Mouse (Mus musculus) heart, postnatal 14 days (tissue): Measurements from ENCODE around the gene Pabpn1. TPM values are rescaled to one million over a fixed set of nuclear protein-coding genes. Genes with fewer than 3 reads are reported as not detected.
A peak's percentile ranks its signal among the peaks of the same experiment; 100 is the strongest.
"Not testable (repeated sequence)": the region's sequence is repeated elsewhere in the genome, so short reads cannot be mapped to it uniquely, and the experiment has no call there.

Experiments used
- DNase-seq, 2 experiments: peaks; one replicate each; pipeline ENCODE4 v3.0.0; 2021 to 2022
- intact Hi-C: fragments of 180-260 bp; cut with DNase I; formaldehyde crosslinking; loops from one replicate; pipeline ENCODE4 v1.15.1; 2025
- total RNA-seq, 2 experiments: library from RNA; stranded (reverse); gene quantifications; 2 replicates each; pipeline ENCODE4 v1.2.3; 2021

Gene Pabpn1
- total RNA-seq, 2 experiments from 2014 or later, result 66.9 to 77.6 TPM

DNA sequence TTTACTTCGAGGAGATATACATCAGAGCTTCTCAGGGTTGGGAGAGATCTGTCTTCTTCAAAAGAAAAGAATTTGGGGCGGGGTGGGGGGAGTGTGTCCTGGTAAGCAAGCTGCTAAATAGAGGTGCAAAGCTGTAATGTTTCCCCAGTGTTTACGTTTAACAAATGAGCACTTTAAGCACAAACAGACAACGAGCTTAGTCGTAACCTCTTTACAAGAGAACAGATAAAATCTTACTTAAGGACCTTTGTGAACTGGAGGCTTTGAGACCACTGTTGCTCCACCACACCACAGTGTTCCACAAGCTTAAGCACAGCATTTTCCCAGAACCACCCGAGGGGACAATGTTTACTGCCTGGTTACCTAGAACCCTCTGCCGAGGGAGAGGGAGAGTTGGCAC, 35.0 kb downstream of the Pabpn1 start:
- DNase-seq, result no peak
- intact Hi-C loops, result no loop called here

DNA sequence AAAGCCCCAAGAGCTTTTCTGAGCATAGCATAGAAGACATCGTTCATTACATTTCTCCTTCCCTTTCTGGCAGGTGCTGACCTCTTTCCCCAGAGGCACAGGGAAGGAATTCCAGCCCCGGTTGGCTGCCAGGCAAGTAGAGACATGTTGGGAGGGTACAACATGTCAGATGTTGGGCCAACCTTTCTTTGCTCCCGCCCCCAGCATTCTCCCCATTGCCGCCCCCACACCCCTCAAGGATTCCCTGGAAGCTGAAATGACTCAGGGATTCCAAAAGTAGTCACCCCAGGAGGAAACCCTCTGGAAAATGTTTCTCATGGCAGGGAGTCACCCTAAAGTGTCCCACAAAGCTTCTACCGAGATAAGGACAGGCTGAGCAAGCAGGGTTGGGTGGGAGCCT, 37.5 kb downstream of the Pabpn1 start:
- intact Hi-C loops, result no loop called here
- no peak for DNase-seq

DNA sequence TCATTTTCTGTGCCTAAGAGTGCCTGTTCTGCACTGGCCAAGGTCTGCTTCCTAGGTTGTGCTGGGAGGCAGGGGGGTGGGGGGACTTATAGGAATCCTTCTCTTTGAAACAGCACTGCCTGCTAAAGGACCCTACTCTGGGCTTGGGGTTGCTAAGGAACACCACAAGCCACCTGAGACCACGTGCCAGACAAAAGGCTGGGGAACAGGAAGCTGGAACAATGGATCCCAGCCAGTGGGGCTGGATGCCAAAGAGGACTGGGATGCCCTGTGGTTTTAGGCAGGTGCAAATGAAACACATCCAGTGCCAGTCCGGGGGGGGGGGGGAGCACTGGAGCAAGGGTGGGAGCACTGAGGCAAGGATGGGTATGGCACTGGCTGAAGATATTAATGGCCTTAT, 38.1 kb downstream of the Pabpn1 start:
- intact Hi-C loops, result no loop called here
- no peak for DNase-seq

DNA sequence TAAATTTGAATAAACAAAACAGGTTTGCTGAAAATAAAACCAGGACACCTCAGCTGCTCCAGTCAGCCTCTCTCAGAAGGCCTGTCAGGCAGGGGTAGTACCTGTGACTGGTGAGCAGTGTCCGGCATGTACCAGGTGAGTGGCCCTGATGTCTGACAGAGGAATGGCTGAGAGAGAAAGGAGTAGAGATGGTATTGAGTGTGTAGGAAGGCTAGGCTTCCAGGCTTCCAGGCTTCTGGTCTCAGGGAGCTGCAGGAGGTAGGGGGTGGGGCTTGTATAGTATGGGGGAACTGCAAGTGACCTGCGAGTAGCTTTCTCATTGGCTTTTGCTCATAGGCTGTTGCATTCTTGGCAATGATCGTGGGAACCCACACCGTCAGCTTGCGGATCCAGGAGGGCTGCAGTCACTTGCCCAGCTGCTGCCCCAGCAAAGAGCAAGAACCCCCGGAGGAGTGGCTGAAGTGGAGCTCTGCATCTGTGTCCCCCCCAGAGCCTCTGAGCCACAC, 40.4 kb downstream of the Pabpn1 start, which contains the start of gene Il25:
Il25 (plus strand) TSS at position 51 of the 506 bp plus-strand sequence.
- DNase-seq, result no peak
- intact Hi-C loops, result no loop called here

DNA sequence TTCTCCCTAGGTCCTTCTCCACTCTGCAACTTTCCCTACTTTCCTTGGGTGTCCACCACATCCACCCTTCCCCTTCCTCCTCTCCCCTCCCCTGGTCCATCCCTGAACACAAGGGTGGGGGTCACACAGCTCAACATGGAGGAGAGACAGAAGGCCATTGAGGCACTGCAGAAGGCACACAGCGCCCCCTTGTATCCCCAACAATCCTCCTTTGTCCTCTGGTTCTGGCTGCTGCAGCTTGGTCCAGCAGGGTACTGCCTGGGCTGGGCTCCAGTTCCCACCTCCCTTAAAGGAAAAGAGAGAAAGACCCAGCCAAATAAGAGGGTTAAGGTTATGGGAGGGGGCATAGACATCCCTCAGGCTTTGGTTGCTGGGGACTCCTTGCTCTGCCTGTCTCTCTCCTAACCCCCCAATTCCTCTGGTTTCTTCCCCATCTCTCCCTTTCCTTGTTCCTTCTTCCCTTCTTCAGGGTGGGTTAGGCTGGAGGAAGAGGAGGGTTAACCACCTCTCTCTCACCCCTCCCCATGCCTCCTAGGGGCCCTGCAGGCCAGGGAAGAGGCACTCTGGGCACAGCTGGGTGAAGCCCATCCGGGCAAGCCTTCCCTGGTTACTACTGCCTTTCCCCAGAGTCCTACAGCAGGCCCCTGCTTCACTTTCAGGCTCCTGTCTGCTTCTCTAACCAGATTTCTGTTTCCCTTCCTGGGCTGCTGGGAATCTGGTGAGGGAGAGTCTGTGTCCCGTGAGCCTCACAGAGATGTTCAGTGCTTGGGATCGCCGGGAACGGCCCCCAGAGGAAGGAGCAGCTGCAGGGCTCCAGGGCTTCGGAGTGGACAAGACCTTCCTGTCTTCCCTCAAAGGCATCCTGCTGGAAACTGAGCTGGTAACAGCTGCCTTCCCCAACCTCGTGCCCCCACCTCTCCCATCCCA, 43.9 kb downstream of the Pabpn1 start, which contains the start of gene Cmtm5:
Cmtm5 (plus strand) TSS at position 358 of the 927 bp plus-strand sequence.
- DNase-seq, result peak in 1 of 2 experiments; percentile 18
- intact Hi-C loops, result loop anchor here (5.0 kb wide), 2 partner anchors 71 to 224 kb away; partner anchors contain the start of gene Cebpe

DNA sequence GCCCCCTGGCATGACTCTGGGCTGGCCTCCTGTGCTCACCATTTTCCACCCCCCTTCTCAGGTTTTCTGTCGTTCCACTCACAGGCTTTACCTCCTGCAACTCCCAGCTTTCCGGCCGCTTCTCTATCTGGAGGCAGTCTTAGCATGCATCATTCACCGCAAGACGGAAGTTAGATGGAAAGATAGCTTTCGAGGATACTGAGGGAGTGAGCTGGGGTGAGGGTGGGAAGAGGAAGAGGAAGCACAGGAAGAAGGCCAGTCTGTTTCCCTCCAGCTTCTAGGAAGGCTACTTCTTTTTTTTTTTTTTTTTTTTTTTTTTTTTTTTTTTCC, 44.5 kb downstream of the Pabpn1 start:
- no peak for DNase-seq
- intact Hi-C loops, result loop anchor here (5.0 kb wide), 2 partner anchors 71 to 224 kb away; partner anchors contain the start of gene Cebpe

DNA sequence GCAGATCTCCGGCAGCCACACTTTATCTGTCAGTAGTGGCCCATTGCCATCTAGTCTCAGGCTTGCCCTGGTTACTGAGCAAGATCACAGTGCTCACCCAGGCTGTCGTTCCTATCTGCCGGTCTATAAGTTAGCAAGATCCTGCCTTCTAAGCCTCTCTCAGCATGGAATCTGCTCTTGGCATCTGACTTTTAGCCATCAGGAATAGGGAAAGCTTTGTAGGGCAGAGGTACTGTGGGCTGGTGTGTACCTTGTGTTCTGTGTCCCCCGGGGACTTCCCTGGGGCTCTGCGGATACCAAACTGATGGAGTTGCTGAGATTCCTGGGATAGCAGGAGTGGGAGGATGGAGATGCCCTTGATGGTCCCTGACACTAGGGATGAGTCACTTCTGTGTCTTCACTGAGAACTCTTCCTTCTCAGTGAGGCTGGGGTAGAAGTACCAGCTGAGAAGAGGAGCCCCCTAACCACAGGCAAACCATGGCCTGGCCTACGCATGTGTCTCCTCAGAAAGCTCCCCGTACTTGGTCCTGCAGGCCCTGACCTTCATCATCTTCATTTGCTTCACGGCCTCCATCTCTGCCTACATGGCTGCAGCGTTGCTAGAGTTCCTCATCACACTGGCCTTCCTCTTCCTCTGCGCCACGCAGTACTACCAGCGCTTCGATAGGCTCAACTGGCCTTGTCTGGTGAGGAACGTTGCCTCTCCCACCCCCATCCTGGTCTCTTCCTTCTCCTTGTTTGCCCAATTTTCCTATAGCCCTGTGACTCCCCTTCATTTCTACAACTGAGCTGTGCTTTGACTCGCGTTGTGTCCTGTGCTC, 45.3 kb downstream of the Pabpn1 start:
- DNase-seq, result peak in 1 of 2 experiments; percentile 56

DNA sequence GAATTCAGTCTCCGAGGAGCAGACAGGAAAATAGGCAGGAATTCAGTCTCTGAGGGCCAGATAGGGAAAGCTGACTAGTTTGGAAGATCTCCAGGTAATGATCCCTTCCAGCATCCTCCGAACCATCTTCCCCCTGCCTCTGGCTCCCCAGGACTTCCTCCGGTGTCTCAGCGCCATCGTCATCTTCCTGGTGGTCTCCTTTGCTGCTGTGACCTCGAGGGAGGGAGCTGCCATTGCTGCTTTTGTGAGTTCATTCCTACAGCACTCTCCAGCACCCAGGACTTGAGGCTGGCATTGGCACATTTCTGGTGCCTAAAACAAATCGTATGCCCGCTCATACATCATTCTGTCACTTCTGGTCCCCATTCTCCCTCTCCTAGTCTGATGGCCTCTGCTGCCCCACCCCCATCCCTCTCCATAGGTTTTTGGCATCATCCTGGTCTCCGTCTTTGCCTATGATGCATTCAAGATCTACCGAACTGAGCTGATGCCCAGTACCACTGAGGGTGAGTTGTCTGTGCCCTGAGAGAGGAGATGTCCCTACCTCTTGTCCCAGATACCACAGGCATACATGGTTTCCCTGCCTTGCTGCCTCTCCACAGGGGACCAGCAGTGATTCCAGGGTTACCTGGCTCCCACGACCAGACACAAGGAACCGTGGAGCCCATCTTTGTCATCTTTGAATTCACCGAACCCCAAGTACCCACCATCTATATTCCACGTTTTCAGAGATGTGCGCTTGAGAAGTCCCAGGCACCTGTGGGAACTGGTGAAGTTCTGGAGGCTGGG, 46.3 kb downstream of the Pabpn1 start:
- intact Hi-C loops, result loop anchor here (1.0 to 5.0 kb wide), 4 partner anchors 36 to 226 kb away; partner anchors contain the start of gene Cebpe
- peak; percentile 52 to 70 for DNase-seq

More for the DNA sequence above, 45.3 kb downstream of the Pabpn1 start:
- intact Hi-C loops, result loop anchor here (2.0 to 5.0 kb wide), 3 partner anchors 70 to 225 kb away; partner anchors contain the start of gene Cebpe

DNA sequence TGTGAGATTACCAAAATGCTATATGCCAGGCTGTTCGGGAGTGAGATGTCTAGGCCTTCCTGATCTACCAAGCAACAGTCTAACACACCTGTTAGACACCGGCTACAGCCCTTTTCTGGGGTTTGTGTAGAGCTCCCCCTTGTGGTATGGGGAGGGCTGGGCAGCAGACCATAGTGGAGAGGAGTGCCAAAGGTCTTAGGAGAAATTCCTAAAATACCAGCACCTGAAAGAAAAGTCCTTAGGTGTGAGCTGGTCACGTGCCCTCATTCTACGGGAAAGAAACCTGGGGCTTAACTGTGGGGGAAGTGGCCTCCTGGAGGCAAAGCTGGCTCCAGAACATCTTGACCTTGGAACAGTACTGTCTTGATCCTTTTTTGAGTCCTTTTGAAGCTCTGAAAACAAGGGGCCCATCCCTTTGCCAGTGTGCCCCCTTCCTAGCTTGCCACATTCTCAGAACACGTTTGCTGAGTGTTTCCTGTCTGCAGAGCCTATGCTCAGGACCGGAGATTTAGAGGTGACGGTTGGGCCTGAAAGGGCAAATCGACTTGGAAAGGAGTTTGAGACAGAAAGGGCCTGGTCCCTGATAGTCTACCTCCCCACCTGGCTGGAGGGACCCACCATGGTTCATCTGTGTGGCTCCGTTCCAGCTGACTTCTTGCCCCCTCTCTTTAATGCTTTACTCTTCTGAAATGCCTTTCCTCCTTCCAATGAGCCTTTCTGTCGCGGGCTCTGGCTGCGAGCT, 47.3 kb downstream of the Pabpn1 start:
- intact Hi-C loops, result loop anchor here (1.0 to 5.0 kb wide), 4 partner anchors 37 to 227 kb away; partner anchors contain the start of gene Cebpe
- DNase-seq, result peak; percentile 72 to 85

DNA sequence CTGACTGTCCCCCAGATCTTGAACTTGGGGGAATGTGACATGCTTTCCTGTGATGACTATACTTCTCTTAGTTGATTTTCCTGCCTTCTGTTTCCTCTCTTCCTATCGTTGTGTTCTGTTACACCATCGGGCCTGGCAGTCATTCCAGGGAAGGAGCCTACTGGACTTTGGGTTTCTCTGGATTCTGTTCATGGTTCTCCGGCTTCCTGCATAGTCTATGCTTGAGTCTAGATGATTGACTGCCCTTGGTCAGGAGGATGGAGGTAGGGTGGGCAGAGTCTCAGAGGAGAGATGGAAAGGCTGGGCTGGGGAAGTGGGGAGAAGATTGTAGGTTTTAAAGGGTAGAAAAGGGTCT, 47.9 kb downstream of the Pabpn1 start:
- DNase-seq, result peak in 1 of 2 experiments; percentile 50
- intact Hi-C loops, result no loop called here

DNA sequence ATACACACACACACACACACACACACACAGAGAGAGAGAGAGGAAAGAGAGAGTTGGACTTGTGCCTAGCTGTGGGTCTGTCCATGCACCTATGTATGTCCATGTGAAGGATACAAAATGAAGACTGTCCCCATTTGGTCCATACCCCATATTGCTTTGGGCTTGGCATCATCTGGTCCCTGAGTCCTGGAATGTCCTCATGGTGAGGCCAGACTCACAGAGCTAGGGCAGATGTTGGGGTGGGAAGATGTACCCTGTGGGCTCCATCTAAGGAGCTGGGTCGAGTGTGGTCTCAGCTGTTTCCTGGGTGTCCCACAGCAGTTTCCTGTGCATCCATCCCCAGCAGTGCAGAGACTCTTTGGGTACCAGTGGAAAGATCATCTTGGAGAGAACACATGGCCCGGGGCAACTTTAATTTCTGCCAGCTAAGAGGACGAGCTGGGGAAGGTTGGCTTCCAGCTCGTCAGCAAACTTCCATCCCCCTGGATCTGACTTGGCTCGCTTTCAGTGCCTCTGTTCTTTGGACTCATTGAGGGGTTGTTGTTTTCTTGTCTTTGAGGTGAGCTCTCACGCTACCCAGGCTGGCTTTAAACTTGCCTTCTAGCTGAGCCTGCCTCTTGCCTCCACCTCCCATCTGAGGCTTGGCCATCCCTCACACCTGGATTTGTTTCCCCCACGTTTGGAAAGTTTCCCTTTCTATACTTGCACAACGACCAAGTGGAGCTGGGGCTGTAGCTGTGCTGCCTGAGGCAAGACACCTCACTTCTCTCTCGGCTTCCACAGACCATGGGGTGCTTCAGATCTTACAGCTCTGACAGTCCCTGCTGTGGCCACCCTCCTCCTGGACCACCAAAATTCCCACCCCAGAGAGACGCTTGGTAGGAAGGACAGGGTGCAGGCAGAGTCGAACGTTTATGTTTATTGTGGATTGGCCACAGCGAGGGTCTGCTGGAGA, 49.0 kb downstream of the Pabpn1 start:
- intact Hi-C loops, result no loop called here
- DNase-seq, result peak in 1 of 2 experiments; percentile 48

DNA sequence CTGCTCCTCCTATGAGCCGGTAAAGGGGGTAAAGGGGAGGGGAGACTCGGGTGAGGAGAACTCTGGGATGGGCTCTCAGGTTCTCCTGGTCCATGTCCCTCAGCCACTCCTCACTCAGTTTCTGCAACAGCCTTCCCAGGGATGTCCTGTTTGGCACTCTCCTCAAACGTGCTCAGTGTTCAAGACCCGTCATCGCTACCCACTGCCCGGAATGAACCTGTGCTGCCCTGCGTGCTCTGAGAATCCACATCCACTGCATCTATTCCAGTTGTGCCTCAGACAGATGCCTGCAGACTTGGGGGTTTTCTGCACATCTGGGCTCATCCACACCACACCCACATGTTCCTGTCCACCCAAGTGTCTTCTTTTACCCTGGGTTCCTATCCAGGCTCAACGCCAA, 50.2 kb downstream of the Pabpn1 start:
- peak in 1 of 2 experiments; percentile 35 for DNase-seq
- intact Hi-C loops, result no loop called here

DNA sequence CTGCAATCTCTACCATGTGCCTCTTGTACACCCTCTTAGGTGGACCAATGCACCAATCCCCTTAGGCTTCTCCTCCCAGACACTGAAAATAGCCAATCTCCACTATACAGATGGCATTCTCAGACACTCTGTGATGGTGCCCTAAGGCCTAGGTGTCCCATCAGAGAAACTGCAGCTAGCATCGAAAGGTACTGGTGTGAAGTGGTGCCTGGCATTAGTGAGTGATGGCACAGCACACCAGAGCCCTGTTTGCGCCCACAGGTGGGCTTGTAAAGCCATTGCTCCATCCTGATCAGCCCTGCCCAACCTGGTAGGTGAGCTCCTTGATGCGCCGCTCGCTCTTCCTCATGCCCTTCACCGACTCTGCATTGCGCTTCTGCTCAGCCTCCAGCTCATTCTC, 51.7 kb downstream of the Pabpn1 start:
- intact Hi-C loops, result no loop called here
- DNase-seq, result no peak

DNA sequence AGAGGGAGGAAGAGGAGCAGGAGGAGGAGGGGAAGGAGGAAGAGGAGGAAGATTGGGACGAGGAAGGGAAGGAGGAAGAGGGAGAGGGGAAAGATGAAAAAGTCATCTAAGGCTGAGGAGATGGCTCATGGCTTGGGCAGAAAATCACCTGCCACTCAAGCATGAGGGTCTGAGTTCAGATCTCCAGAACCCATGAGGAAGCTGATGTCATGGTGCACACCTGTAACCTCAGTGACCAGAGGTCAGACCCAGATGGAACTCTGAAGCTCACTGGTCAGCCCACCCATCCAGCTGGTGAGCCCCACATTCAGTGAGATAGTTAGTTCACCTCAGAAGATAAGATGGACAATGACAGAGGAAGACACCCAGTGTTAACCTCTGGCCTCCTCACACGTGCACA, 52.6 kb downstream of the Pabpn1 start:
- peak in 1 of 2 experiments; percentile 20 for DNase-seq
- intact Hi-C loops, result no loop called here

DNA sequence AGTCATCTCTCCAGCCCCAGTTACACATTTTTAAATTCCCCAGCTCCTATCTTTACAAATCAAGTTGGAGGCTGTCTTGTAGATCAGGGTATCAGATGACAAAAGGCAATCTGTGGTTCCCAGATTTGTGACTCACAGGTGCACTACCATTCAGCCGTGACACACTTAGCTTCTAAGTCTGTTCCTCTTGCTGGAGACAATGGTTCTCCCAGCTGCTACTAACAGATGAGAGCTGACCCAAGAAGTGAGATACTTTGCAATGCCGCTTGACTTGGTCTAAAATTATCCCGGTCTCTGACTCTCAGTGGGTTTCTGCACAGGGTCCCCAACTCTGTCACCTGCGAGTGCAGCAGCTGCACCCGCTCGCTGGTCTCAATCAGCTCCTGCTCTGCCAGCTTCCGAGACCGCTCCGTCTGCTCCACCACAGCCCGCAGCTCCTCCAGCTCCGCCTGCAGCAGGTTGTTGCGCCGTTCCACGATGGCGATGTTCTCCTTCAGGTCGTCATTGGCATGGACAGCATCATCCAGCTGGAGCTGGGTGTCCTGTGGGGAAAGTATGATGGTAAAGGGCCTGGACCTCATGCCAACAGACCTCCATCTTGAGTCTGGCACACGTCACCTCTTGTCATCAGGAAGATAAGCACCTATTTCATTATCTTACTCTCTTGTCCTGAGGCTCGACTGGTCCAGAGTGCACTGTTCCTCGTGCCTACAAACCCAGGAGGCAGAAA, 53.8 kb downstream of the Pabpn1 start:
- intact Hi-C loops, result no loop called here
- peak in 1 of 2 experiments; percentile 49 for DNase-seq

DNA sequence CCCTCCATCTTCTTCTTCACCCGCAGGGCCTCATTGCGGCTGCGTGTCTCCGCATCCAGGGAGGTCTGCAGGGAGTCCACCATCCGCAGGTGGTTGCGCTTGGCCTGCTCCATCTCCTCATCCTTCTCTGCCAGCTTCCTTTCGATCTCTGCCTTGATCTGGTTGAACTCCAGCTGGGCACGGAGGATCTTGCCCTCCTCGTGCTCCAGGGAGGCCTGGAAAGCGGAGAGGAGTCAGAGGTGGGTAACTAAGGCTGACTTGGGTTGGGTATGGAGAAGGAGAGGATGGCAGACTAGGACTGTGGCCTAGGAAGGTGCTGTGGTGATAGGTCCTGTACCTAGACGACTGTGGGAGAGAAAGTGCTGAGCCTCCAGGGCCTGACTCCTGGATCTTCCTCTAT, 54.7 kb downstream of the Pabpn1 start:
- intact Hi-C loops, result not testable (repeated sequence)
- peak in 1 of 2 experiments; percentile 29 for DNase-seq
